Mouse (Mus musculus) neutrophil, adult 59 days (primary cell): Measurements from ENCODE around the gene Gm6309. TPM values are rescaled to one million over a fixed set of nuclear protein-coding genes. Genes with fewer than 3 reads are reported as not detected.

ENCODE experiments used
- total RNA-seq, 2 experiments: library from RNA; stranded (reverse); gene quantifications; 1 replicate in 1 of 2; 2 replicates in 1 of 2; pipeline ENCODE4 v1.2.4; 2023

The Gm6309 gene
- not detected for total RNA-seq

DNA sequence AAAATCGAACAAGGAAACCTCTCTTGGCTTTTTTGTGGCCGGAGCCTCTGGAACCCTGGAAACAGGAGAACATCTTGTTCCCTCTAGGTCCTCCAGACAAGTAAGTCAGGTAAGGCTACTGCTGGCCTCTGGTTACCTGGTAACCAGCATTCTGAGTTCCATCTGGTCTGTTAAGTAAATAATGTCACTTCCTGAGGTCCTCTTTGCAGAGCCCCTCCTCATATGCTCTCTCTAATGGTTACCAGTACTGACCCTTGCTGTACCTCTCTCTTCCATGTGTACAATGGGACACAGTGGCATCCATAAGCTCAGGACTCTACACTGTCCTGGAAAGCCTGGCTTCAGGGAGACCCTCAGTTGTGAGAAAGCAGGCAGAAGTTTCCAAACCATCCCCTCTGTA is at the start of gene Gm6309:
TSS of gene Gm6309 (minus strand) at position 101 of the 400 bp plus-strand sequence.

GRCm38 (mm10) chr5:146185204-146185603 is 14.7 kb upstream of the Gm6309 start, which contains the start of gene 1700001J03Rik:
TSS of gene 1700001J03Rik (minus strand) at chr5:146185304.

GRCm38 (mm10) chr5:146160439-146160838 is 10.1 kb downstream of the Gm6309 start, which contains the start of gene Gm5565:
TSS of gene Gm5565 (minus strand) at chr5:146160539.

Other genes with a start within 250 kb of the Gm6309 start
- gene Cyp3a25, start 161.1 kb downstream of the Gm6309 start, total RNA-seq, result not detected
- not detected for gene Cyp3a59, start 91.5 kb downstream of the Gm6309 start, total RNA-seq
- not detected for gene Gm5565, start 10.2 kb downstream of the Gm6309 start, total RNA-seq
- gene 1700001J03Rik, start 14.6 kb upstream of the Gm6309 start, total RNA-seq, result 1 to 10 TPM; 1.3 to 1.7 TPM
- gene Rnf6, start 50.8 kb upstream of the Gm6309 start, total RNA-seq, result 10 to 100 TPM; 35.6 to 37.3 TPM
- gene Cdk8, start 60.5 kb upstream of the Gm6309 start, total RNA-seq, result 10 to 100 TPM; 19.3 to 23.7 TPM
- not detected for gene Wasf3, start 214.3 kb upstream of the Gm6309 start, total RNA-seq